Mouse (Mus musculus) forebrain, embryonic 16.5 days (tissue): ENCODE results near the gene Dlgap4. TPM values are rescaled to one million over a fixed set of nuclear protein-coding genes. Genes with fewer than 3 reads are reported as not detected.

Source experiments
- ATAC-seq: fragments of 200-750 bp; cut with Nextera tagmentation; 2 replicates; pipeline ENCODE4 v1.8.0; 2017; ENCODE audit warnings: mild to moderate bottlenecking, moderate library complexity
- H3K27ac ChIP-seq: fragments of 300-500 bp; sonication (generic); 2 replicates; pipeline ENCODE4 v1.5.1; 2014; ENCODE audit warnings: low read length, control low read depth
- H3K27me3 ChIP-seq: fragments of 300-500 bp; sonication (generic); replicated peaks from 2 replicates; pipeline ENCODE4 v1.6.1; 2014; ENCODE audit warnings: low read length; ENCODE audit not compliant: control insufficient read depth, insufficient read depth
- H3K36me3 ChIP-seq: fragments of 300-500 bp; sonication (generic); 2 replicates; pipeline ENCODE4 v1.6.1; 2014; ENCODE audit not compliant: control insufficient read depth, insufficient read depth
- H3K4me1 ChIP-seq: fragments of 300-500 bp; sonication (generic); replicated peaks from 2 replicates; pipeline ENCODE4 v1.6.1; 2014; ENCODE audit warnings: low read length; ENCODE audit not compliant: control insufficient read depth, insufficient read depth
- H3K4me2 ChIP-seq: fragments of 300-500 bp; sonication (generic); 2 replicates; pipeline ENCODE4 v1.6.1; 2014; ENCODE audit warnings: mild to moderate bottlenecking, low read length, control low read depth
- H3K4me3 ChIP-seq: fragments of 300-500 bp; sonication (generic); replicated peaks from 2 replicates; pipeline ENCODE4 v1.5.1; 2014; ENCODE audit warnings: mild to moderate bottlenecking, low read length, control low read depth
- H3K9ac ChIP-seq: fragments of 300-500 bp; sonication (generic); replicated peaks from 2 replicates; pipeline ENCODE4 v1.6.1; 2014; ENCODE audit warnings: low read depth, low read length, control low read depth
- H3K9me3 ChIP-seq: fragments of 300-500 bp; sonication (generic); 2 replicates; pipeline ENCODE4 v1.6.1; 2016; ENCODE audit warnings: low read length; ENCODE audit not compliant: control insufficient read depth
- WGBS: fragments of 180-500 bp; shearing (Covaris S2); extraction: QIAGEN DNeasy Blood & Tissue Kit; methylation state at CpG from one replicate; pipeline ENCODE4 v1.1.7; 2014; 5-methylcytosine and 5-hydroxymethylcytosine counted together
- polyA plus RNA-seq: library from polyadenylated mRNA; unstranded; fragments of >200 nt; fragmentation: Nextera tagmentation; extraction: Ambion mirVana; gene quantifications from 2 replicates; pipeline ENCODE4 v1.2.1, GENCODE M21; 2015

Dlgap4 gene
- polyA plus RNA-seq: 342 and 361 TPM in 2 replicates

GRCm38 (mm10) chr2:156613541-156614257 is at the start of gene Dlgap4:
TSS of gene Dlgap4 (plus strand) at chr2:156613705.
- Histone ChIP-seq H3K4me1 (peaks cover 32% of the 10 kb centered on the region), H3K27me3 (peaks cover 11% of the 10 kb centered on the region; the same call in 1 of the 2 replicates), H3K4me3 (peak within 1 kb of the TSS; percentile 75), H3K9me3 (no peaks in the 10 kb centered on the region), H3K4me2 (peak within 1 kb of the TSS; percentile 95), H3K36me3 (no peaks in the 10 kb centered on the region), H3K27ac (no peak within 1 kb of the TSS; the same call in none of the 2 replicates), H3K9ac (peak within 1 kb of the TSS; percentile 91)
- WGBS: under 1% methylated on average over 79 of the region's 103 CpGs
- ATAC-seq: peak; percentile 80

- H3K4me1 ChIP-seq: no peaks in the 10 kb centered on the region
- no peaks in the 10 kb centered on the region for H3K27me3 ChIP-seq
- H3K27ac ChIP-seq: no peak overlapping the region
- H3K9me3 ChIP-seq: no peaks in the 10 kb centered on the region
- H3K4me2 ChIP-seq: no peak overlapping the region
- no peak overlapping the region for H3K4me3 ChIP-seq
- ATAC-seq: no peak
- 66% methylated on average over 2 of the region's 2 CpGs for WGBS
- H3K9ac ChIP-seq: no peak overlapping the region
- H3K36me3 ChIP-seq: peaks cover 14% of the 10 kb centered on the region
Measured at GRCm38 (mm10) chr2:156566512-156566911, 47.0 kb upstream of the Dlgap4 start.

GRCm38 (mm10) chr2:156568647-156569046 is 44.9 kb upstream of the Dlgap4 start:
- 90% methylated on average over 7 of the region's 7 CpGs for WGBS

GRCm38 (mm10) chr2:156569261-156569660 is 44.2 kb upstream of the Dlgap4 start:
- Histone ChIP-seq H3K27me3 (no peaks in the 10 kb centered on the region), H3K27ac (no peak overlapping the region), H3K9me3 (no peaks in the 10 kb centered on the region), H3K4me1 (no peaks in the 10 kb centered on the region), H3K4me2 (no peak overlapping the region), H3K9ac (no peak overlapping the region), H3K4me3 (no peak overlapping the region), H3K36me3 (peaks cover 14% of the 10 kb centered on the region)
- WGBS: 92% methylated on average over 3 of the region's 3 CpGs
- ATAC-seq: no peak

More at GRCm38 (mm10) chr2:156568647-156569046, 44.9 kb upstream of the Dlgap4 start:
- no peak overlapping the region for H3K9ac ChIP-seq
- H3K9me3 ChIP-seq: no peaks in the 10 kb centered on the region
- H3K4me3 ChIP-seq: no peak overlapping the region
- H3K4me2 ChIP-seq: no peak overlapping the region
- H3K27me3 ChIP-seq: no peaks in the 10 kb centered on the region
- H3K27ac ChIP-seq: no peak overlapping the region
- ATAC-seq: no peak
- H3K4me1 ChIP-seq: no peaks in the 10 kb centered on the region
- peaks cover 14% of the 10 kb centered on the region for H3K36me3 ChIP-seq

GRCm38 (mm10) chr2:156571521-156571920 is 42.0 kb upstream of the Dlgap4 start:
- Histone ChIP-seq H3K4me2 (no peak overlapping the region), H3K27ac (no peak overlapping the region), H3K4me3 (no peak overlapping the region), H3K9ac (no peak overlapping the region), H3K9me3 (no peaks in the 10 kb centered on the region), H3K36me3 (peaks cover 14% of the 10 kb centered on the region), H3K27me3 (no peaks in the 10 kb centered on the region), H3K4me1 (no peaks in the 10 kb centered on the region)
- 83% methylated on average over 6 of the region's 6 CpGs for WGBS
- no peak for ATAC-seq

- no peaks in the 10 kb centered on the region for H3K27me3 ChIP-seq
- no peak for ATAC-seq
Measured at GRCm38 (mm10) chr2:156576850-156577587, 36.5 kb upstream of the Dlgap4 start.

GRCm38 (mm10) chr2:156580507-156580906 is 33.0 kb upstream of the Dlgap4 start:
- no peaks in the 10 kb centered on the region for H3K9me3 ChIP-seq
- no peak overlapping the region for H3K27ac ChIP-seq
- no peaks in the 10 kb centered on the region for H3K36me3 ChIP-seq
- no peaks in the 10 kb centered on the region for H3K27me3 ChIP-seq
- 73% methylated on average over 5 of the region's 5 CpGs for WGBS
- peaks cover 13% of the 10 kb centered on the region for H3K4me1 ChIP-seq
- no peak overlapping the region for H3K4me2 ChIP-seq
- no peak for ATAC-seq
- H3K9ac ChIP-seq: no peak overlapping the region
- no peak overlapping the region for H3K4me3 ChIP-seq

More at GRCm38 (mm10) chr2:156576850-156577587, 36.5 kb upstream of the Dlgap4 start:
- Histone ChIP-seq H3K4me1 (no peaks in the 10 kb centered on the region), H3K4me3 (no peak overlapping the region), H3K27ac (no peak overlapping the region), H3K9me3 (no peaks in the 10 kb centered on the region), H3K36me3 (no peaks in the 10 kb centered on the region), H3K9ac (no peak overlapping the region), H3K4me2 (no peak overlapping the region)
- WGBS: 83% methylated on average over 7 of the region's 7 CpGs

GRCm38 (mm10) chr2:156581244-156581643 is 32.3 kb upstream of the Dlgap4 start:
- no peak for ATAC-seq
- Histone ChIP-seq H3K4me3 (no peak overlapping the region), H3K27ac (no peak overlapping the region), H3K4me1 (peaks cover 16% of the 10 kb centered on the region), H3K9me3 (no peaks in the 10 kb centered on the region), H3K36me3 (no peaks in the 10 kb centered on the region), H3K9ac (no peak overlapping the region), H3K27me3 (no peaks in the 10 kb centered on the region), H3K4me2 (no peak overlapping the region)
- 51% methylated on average over 10 of the region's 10 CpGs for WGBS

- H3K4me3 ChIP-seq: no peak overlapping the region
- H3K27ac ChIP-seq: no peak overlapping the region
- no peak overlapping the region for H3K9ac ChIP-seq
- H3K27me3 ChIP-seq: no peaks in the 10 kb centered on the region
- peaks cover 16% of the 10 kb centered on the region for H3K4me1 ChIP-seq
- H3K9me3 ChIP-seq: no peaks in the 10 kb centered on the region
- WGBS: 93% methylated on average over 10 of the region's 10 CpGs
- ATAC-seq: no peak
- no peak overlapping the region for H3K4me2 ChIP-seq
- H3K36me3 ChIP-seq: no peaks in the 10 kb centered on the region
Measured at GRCm38 (mm10) chr2:156582887-156583286, 30.6 kb upstream of the Dlgap4 start.
